Mouse (Mus musculus) limb, embryonic 14.5 days (tissue): ENCODE results near the gene Snx11. TPM values are rescaled to one million over a fixed set of nuclear protein-coding genes. Genes with fewer than 3 reads are reported as not detected.

Experiments used
- ATAC-seq: fragments of 200-750 bp; cut with Nextera tagmentation; 2 replicates; pipeline ENCODE4 v1.8.0; 2017; ENCODE audit warnings: low read depth, moderate number of reproducible peaks, moderate TSS enrichment; ENCODE audit not compliant: low FRiP score
- DNase-seq: peaks from one replicate; pipeline ENCODE4 v3.0.0-alpha.2; 2015; ENCODE audit warnings: low spot score
- H3K27ac ChIP-seq: fragments of 300-500 bp; sonication (generic); replicated peaks from 2 replicates; pipeline ENCODE4 v1.5.1; 2014; ENCODE audit warnings: low read depth, mild to moderate bottlenecking, low read length, moderate library complexity, mixed read lengths
- H3K27me3 ChIP-seq: fragments of 300-500 bp; sonication (generic); 2 replicates; pipeline ENCODE4 v1.6.1; 2014; ENCODE audit warnings: low read length, mixed read lengths; ENCODE audit not compliant: control insufficient read depth, insufficient read depth
- H3K36me3 ChIP-seq: fragments of 300-500 bp; sonication (generic); 2 replicates; pipeline ENCODE4 v1.6.1; 2014; ENCODE audit warnings: mild to moderate bottlenecking, low read length, moderate library complexity, mixed read lengths; ENCODE audit not compliant: control insufficient read depth, insufficient read depth
- H3K4me1 ChIP-seq: fragments of 300-500 bp; sonication (generic); 2 replicates; pipeline ENCODE4 v1.6.1; 2014; ENCODE audit warnings: antibody characterized with exemption, low read length, mixed read lengths; ENCODE audit not compliant: control insufficient read depth, insufficient read depth
- H3K4me2 ChIP-seq: fragments of 300-500 bp; sonication (generic); replicated peaks from 2 replicates; pipeline ENCODE4 v1.6.1; 2014; ENCODE audit warnings: low read depth, mild to moderate bottlenecking, low read length, moderate library complexity; ENCODE audit not compliant: severe bottlenecking
- H3K4me3 ChIP-seq: fragments of 300-500 bp; sonication (generic); replicated peaks from 2 replicates; pipeline ENCODE4 v1.5.1; 2014; ENCODE audit warnings: low read length
- H3K9ac ChIP-seq: fragments of 300-500 bp; sonication (generic); 2 replicates; pipeline ENCODE4 v1.6.1; 2014; ENCODE audit warnings: mild to moderate bottlenecking, low read depth, low read length, moderate library complexity; ENCODE audit not compliant: severe bottlenecking
- H3K9me3 ChIP-seq: fragments of 300-500 bp; sonication (generic); 2 replicates; pipeline ENCODE4 v1.6.1; 2016; ENCODE audit warnings: low read length; ENCODE audit not compliant: control insufficient read depth
- POLR2A ChIP-seq: fragments of 200-500 bp; IDR thresholded peaks from 2 replicates; pipeline ENCODE4 v1.8.0; 2012; ENCODE audit warnings: inconsistent platforms, mild to moderate bottlenecking, moderate library complexity, borderline replicate concordance; ENCODE audit not compliant: insufficient read depth, insufficient read length; ENCODE audit errors: extremely low read depth
- WGBS: fragments of 180-500 bp; shearing (Covaris S2); extraction: QIAGEN DNeasy Blood & Tissue Kit; methylation state at CpG from one replicate; pipeline ENCODE4 v1.1.7; 2014; 5-methylcytosine and 5-hydroxymethylcytosine counted together
- polyA plus RNA-seq, 2 experiments: library from polyadenylated mRNA; depleted of rRNA in 1 of 2; stranded (reverse) in 1 of 2; unstranded in 1 of 2; fragments of >200 nt; fragmentation: Nextera tagmentation in 1 of 2; extraction: Ambion mirVana in 1 of 2; gene quantifications; 2 replicates each; pipeline versions ENCODE4 v1.2.1 to v1.2.3; 2012 to 2014

Snx11 gene
- polyA plus RNA-seq, 2 experiments: 11.9 to 28.3 TPM

- no peaks in the 10 kb centered on the region for H3K27me3 ChIP-seq
- no peak overlapping the region for H3K27ac ChIP-seq
- 92% methylated on average over 6 of the region's 6 CpGs for whole genome bisulfite sequencing
- no peak overlapping the region for H3K4me3 ChIP-seq
- H3K4me1 ChIP-seq: no peaks in the 10 kb centered on the region
- H3K9me3 ChIP-seq: no peaks in the 10 kb centered on the region
- peaks cover 81% of the 10 kb centered on the region for H3K36me3 ChIP-seq
- no peak overlapping the region for H3K9ac ChIP-seq
- no peak overlapping the region for H3K4me2 ChIP-seq
- no peak for ATAC-seq
- no peak for TF ChIP-seq POLR2A
- DNase-seq: no peak
Observed at GRCm38 (mm10) chr11:96809562-96810235, 32.3 kb upstream of the Snx11 start.

- no peak for TF ChIP-seq POLR2A
- whole genome bisulfite sequencing: 56% methylated on average over 1 of the region's 1 CpGs
- ATAC-seq: no peak
- no peaks in the 10 kb centered on the region for H3K4me1 ChIP-seq
- no peaks in the 10 kb centered on the region for H3K27me3 ChIP-seq
- H3K9ac ChIP-seq: no peak overlapping the region
- no peak for DNase-seq
- no peak overlapping the region for H3K4me3 ChIP-seq
- no peak overlapping the region for H3K4me2 ChIP-seq
- no peak overlapping the region for H3K27ac ChIP-seq
- peaks cover 86% of the 10 kb centered on the region for H3K36me3 ChIP-seq
- H3K9me3 ChIP-seq: no peaks in the 10 kb centered on the region
Observed at GRCm38 (mm10) chr11:96808066-96808465, 30.7 kb upstream of the Snx11 start.

- WGBS: 95% methylated on average over 5 of the region's 5 CpGs
- no peak for DNase-seq
- TF ChIP-seq POLR2A: no peak
Observed at GRCm38 (mm10) chr11:96805606-96806005, 28.2 kb upstream of the Snx11 start.

GRCm38 (mm10) chr11:96799511-96799910 is 22.2 kb upstream of the Snx11 start:
- WGBS: 94% methylated on average over 2 of the region's 2 CpGs

More at GRCm38 (mm10) chr11:96805606-96806005, 28.2 kb upstream of the Snx11 start:
- Histone ChIP-seq H3K4me3 (no peak overlapping the region), H3K4me2 (no peak overlapping the region), H3K4me1 (no peaks in the 10 kb centered on the region), H3K9me3 (no peaks in the 10 kb centered on the region), H3K27ac (no peak overlapping the region), H3K9ac (no peak overlapping the region), H3K27me3 (no peaks in the 10 kb centered on the region), H3K36me3 (peaks cover 87% of the 10 kb centered on the region)
- no peak for ATAC-seq

GRCm38 (mm10) chr11:96796586-96796985 is 19.2 kb upstream of the Snx11 start:
- Histone ChIP-seq H3K36me3 (peaks cover 45% of the 10 kb centered on the region), H3K4me3 (no peak overlapping the region), H3K4me1 (no peaks in the 10 kb centered on the region), H3K4me2 (no peak overlapping the region), H3K27me3 (no peaks in the 10 kb centered on the region), H3K9me3 (no peaks in the 10 kb centered on the region), H3K27ac (no peak overlapping the region), H3K9ac (no peak overlapping the region)
- DNase-seq: no peak
- no peak for TF ChIP-seq POLR2A
- 71% methylated on average over 1 of the region's 1 CpGs for WGBS
- no peak for ATAC-seq

More at GRCm38 (mm10) chr11:96799511-96799910, 22.2 kb upstream of the Snx11 start:
- Histone ChIP-seq H3K27me3 (no peaks in the 10 kb centered on the region), H3K9ac (no peak overlapping the region), H3K4me2 (no peak overlapping the region), H3K27ac (no peak overlapping the region), H3K4me3 (no peak overlapping the region), H3K36me3 (peaks cover 70% of the 10 kb centered on the region), H3K4me1 (no peaks in the 10 kb centered on the region), H3K9me3 (no peaks in the 10 kb centered on the region)
- ATAC-seq (no peak), DNase-seq (no peak)
- TF ChIP-seq POLR2A: no peak
